Mouse (Mus musculus): ENCODE results near the gene Olfr286. TPM values are rescaled to one million over a fixed set of nuclear protein-coding genes. Genes with fewer than 3 reads are reported as not detected.

The Olfr286 gene
- not detected in 2 replicates for polyA plus RNA-seq (2015; fragmentation: Nextera tagmentation; extraction: Ambion mirVana)

DNA sequence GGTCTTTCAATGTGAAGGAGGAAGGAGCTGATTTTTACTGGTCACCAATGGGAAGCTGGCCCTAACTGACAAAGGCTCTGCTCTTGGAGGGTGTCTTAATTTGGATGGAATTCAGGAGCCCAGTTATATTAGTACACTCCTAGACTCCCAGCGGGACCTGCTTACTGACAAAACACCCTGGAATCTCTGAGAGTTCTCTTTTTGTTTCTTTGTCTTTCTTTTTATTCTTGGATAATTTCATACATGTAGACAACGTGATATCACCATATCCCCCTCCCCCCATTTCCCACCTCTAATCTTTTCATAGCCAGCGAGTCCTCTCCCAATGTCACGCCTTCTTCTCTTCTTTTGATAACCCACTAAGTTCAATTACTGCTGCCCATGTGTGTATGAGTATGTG is at the start of gene Olfr286:
Gene Olfr286, minus strand, starts transcription at position 101 of the 400 bp plus-strand sequence.
- H3K4me3 ChIP-seq (replicated peaks), result no peak within 1 kb of the TSS
- no peaks in the 10 kb centered on the region for H3K4me1 ChIP-seq (replicated peaks)
- no peak within 1 kb of the TSS for H3K9ac ChIP-seq (replicated peaks)
- no peaks in the 10 kb centered on the region for H3K36me3 ChIP-seq
- ATAC-seq, result no peak
- 87% methylated on average over 4 of the region's 4 CpGs for WGBS
- no peak within 1 kb of the TSS for H3K4me2 ChIP-seq (replicated peaks)
- no peaks in the 10 kb centered on the region for H3K9me3 ChIP-seq
- no peaks in the 10 kb centered on the region for H3K27me3 ChIP-seq
- H3K27ac ChIP-seq, result no peak within 1 kb of the TSS

DNA sequence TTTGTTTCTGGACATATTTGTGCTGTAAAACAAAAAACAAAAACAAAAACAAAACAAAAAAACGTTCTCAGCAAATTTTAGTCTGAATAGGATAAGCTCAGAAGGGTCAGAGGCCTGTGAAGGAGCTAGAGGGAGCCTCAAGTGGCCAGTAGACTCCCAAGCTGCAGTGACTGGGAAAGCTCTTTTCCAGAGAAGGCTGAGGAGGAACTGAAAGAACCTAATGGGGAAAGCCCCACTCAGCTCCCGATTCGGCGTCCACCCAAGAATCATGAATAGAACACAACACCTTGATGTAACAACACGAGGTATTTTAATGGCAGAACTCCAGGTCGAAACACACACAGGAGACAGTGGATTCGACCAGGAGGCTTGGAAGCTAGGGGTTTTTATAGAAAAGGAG is 23.5 kb upstream of the Olfr286 start:
- Histone ChIP-seq H3K4me2 (replicated peaks) (no peak overlapping the region), H3K4me3 (replicated peaks) (no peak overlapping the region), H3K27ac (no peak overlapping the region), H3K9me3 (no peaks in the 10 kb centered on the region), H3K27me3 (no peaks in the 10 kb centered on the region), H3K9ac (replicated peaks) (no peak overlapping the region), H3K4me1 (replicated peaks) (no peaks in the 10 kb centered on the region), H3K36me3 (no peaks in the 10 kb centered on the region)
- 88% methylated on average over 7 of the region's 7 CpGs for WGBS
- no peak for ATAC-seq

- Histone ChIP-seq H3K9me3 (no peaks in the 10 kb centered on the region), H3K4me3 (replicated peaks) (no peak within 1 kb of the TSS), H3K9ac (replicated peaks) (no peak within 1 kb of the TSS), H3K4me1 (replicated peaks) (no peaks in the 10 kb centered on the region), H3K27me3 (no peaks in the 10 kb centered on the region), H3K27ac (no peak within 1 kb of the TSS), H3K36me3 (no peaks in the 10 kb centered on the region), H3K4me2 (replicated peaks) (no peak within 1 kb of the TSS)
- WGBS, result 90% methylated on average over 8 of the region's 8 CpGs
- ATAC-seq, result no peak
Measured at GRCm38 (mm10) chr15:98257193-98257592, 22.9 kb upstream of the Olfr286 start, which contains the start of gene H1fnt. TSS of gene H1fnt (minus strand) at chr15:98257293.

DNA sequence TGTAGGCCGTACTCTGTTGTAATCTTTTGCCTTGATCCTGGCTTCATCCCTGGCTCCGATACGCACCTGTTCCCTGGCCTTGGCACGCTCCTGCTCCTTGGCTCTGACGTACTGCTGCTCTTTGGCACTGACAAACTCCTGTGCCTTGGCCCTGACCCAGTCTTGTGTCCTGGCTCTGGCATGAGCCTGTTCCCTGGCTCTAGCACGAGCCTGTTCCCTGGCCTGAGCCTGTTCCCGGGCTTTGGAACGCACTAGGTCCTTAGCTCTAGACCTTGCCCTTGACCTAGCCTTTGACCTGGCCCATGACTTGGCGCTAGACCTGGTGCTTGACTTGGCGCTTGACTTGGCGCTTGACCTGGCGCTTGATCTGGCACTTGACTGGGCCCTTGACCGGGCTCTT is 22.0 kb upstream of the Olfr286 start:
- no peak overlapping the region for H3K9ac ChIP-seq (replicated peaks)
- H3K36me3 ChIP-seq, result no peaks in the 10 kb centered on the region
- H3K27me3 ChIP-seq, result no peaks in the 10 kb centered on the region
- WGBS, result 96% methylated on average over 13 of the region's 13 CpGs
- no peak overlapping the region for H3K4me3 ChIP-seq (replicated peaks)
- H3K4me1 ChIP-seq (replicated peaks), result no peaks in the 10 kb centered on the region
- H3K27ac ChIP-seq, result no peak overlapping the region
- no peak for ATAC-seq
- no peaks in the 10 kb centered on the region for H3K9me3 ChIP-seq
- H3K4me2 ChIP-seq (replicated peaks), result no peak overlapping the region

- Histone ChIP-seq H3K4me1 (replicated peaks) (no peaks in the 10 kb centered on the region), H3K9me3 (no peaks in the 10 kb centered on the region), H3K9ac (replicated peaks) (no peak overlapping the region), H3K4me2 (replicated peaks) (no peak overlapping the region), H3K27me3 (no peaks in the 10 kb centered on the region), H3K36me3 (no peaks in the 10 kb centered on the region), H3K4me3 (replicated peaks) (no peak overlapping the region), H3K27ac (no peak overlapping the region)
- 94% methylated on average over 4 of the region's 4 CpGs for whole genome bisulfite sequencing
- ATAC-seq, result no peak
Measured at GRCm38 (mm10) chr15:98235442-98235841, 1.2 kb upstream of the Olfr286 start.

- 68% methylated on average over 7 of the region's 7 CpGs for WGBS
- no peak for ATAC-seq
- Histone ChIP-seq H3K36me3 (no peaks in the 10 kb centered on the region), H3K27ac (no peak overlapping the region), H3K9ac (replicated peaks) (no peak overlapping the region), H3K9me3 (no peaks in the 10 kb centered on the region), H3K4me3 (replicated peaks) (no peak overlapping the region), H3K27me3 (no peaks in the 10 kb centered on the region), H3K4me1 (replicated peaks) (no peaks in the 10 kb centered on the region), H3K4me2 (replicated peaks) (no peak overlapping the region)
Measured at GRCm38 (mm10) chr15:98226096-98226495, 8.2 kb downstream of the Olfr286 start.

- ATAC-seq, result no peak
- H3K4me1 ChIP-seq (replicated peaks), result no peaks in the 10 kb centered on the region
Measured at GRCm38 (mm10) chr15:98225610-98226009, 8.6 kb downstream of the Olfr286 start.

GRCm38 (mm10) chr15:98222377-98222776 is 11.9 kb downstream of the Olfr286 start:
- no peak overlapping the region for H3K4me2 ChIP-seq (replicated peaks)
- H3K4me3 ChIP-seq (replicated peaks), result no peak overlapping the region
- no peaks in the 10 kb centered on the region for H3K9me3 ChIP-seq
- H3K4me1 ChIP-seq (replicated peaks), result no peaks in the 10 kb centered on the region
- no peaks in the 10 kb centered on the region for H3K36me3 ChIP-seq
- no peaks in the 10 kb centered on the region for H3K27me3 ChIP-seq
- no peak for ATAC-seq
- no peak overlapping the region for H3K27ac ChIP-seq
- H3K9ac ChIP-seq (replicated peaks), result no peak overlapping the region

More at GRCm38 (mm10) chr15:98225610-98226009, 8.6 kb downstream of the Olfr286 start:
- WGBS, result 47% methylated on average over 16 of the region's 16 CpGs
- H3K27ac ChIP-seq, result no peak overlapping the region
- no peaks in the 10 kb centered on the region for H3K27me3 ChIP-seq
- no peak overlapping the region; the same call in 1 of the 2 replicates for H3K4me2 ChIP-seq (replicated peaks)
- no peak overlapping the region for H3K4me3 ChIP-seq (replicated peaks)
- H3K9me3 ChIP-seq, result no peaks in the 10 kb centered on the region
- H3K36me3 ChIP-seq, result no peaks in the 10 kb centered on the region
- no peak overlapping the region for H3K9ac ChIP-seq (replicated peaks)

DNA sequence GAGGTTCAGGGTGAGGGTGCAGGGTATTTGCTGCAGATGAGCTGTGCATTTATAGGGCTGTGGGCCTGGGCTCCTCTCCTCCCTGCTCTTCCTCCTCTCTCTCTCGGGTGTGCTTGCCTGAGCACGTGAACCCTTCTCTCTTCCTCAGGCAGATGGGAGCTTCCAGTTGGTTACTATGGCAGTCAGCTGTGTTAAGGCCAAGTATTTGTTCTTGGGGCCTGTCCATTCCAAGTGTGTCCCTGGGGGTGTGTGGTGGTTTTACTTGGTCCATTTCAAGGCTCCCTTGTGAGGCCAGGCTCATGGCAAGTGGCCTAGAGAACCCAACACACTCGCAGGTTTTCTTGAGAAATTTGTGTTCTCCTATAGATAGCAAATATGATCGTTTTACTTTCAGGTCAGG is 13.4 kb downstream of the Olfr286 start, which contains the start of the genes Gm44579 and Olfr287:
Gene Gm44579, minus strand, starts transcription at position 101 of the 400 bp plus-strand sequence.
Gene Olfr287, minus strand, starts transcription at position 180 of the 400 bp plus-strand sequence.
- WGBS, result 63% methylated on average over 4 of the region's 4 CpGs
- no peaks in the 10 kb centered on the region for H3K36me3 ChIP-seq
- H3K4me1 ChIP-seq (replicated peaks), result no peaks in the 10 kb centered on the region
- no peak within 1 kb of the TSS for H3K4me2 ChIP-seq (replicated peaks)
- H3K27ac ChIP-seq, result no peak within 1 kb of the TSS
- H3K27me3 ChIP-seq, result no peaks in the 10 kb centered on the region
- no peak within 1 kb of the TSS for H3K4me3 ChIP-seq (replicated peaks)
- no peak for ATAC-seq
- no peak within 1 kb of the TSS for H3K9ac ChIP-seq (replicated peaks)
- H3K9me3 ChIP-seq, result no peaks in the 10 kb centered on the region

DNA sequence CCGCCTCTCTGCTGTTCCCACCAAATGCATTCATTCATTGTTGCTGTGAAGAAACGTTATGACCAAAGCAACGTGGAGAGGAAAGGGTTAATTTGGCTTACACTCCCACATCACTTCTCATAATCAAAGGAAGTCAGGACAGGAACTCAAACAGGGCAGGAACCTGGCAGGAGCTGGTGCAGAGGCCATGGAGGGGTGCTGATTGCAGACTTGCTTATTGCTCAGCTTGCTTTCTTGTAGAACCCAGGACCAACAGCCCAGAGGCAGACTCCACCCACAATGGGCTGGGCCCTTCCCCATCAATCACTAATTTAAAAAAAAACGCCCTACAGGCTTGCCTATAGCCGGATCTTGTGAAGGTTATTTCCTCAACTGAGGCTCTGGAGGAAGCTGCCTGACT is 20.1 kb downstream of the Olfr286 start:
- no peaks in the 10 kb centered on the region for H3K36me3 ChIP-seq
- no peak overlapping the region for H3K9ac ChIP-seq (replicated peaks)
- no peaks in the 10 kb centered on the region for H3K4me1 ChIP-seq (replicated peaks)
- no peak overlapping the region for H3K4me2 ChIP-seq (replicated peaks)
- no peak overlapping the region for H3K27ac ChIP-seq
- H3K4me3 ChIP-seq (replicated peaks), result no peak overlapping the region
- no peak for ATAC-seq
- no peaks in the 10 kb centered on the region for H3K9me3 ChIP-seq
- WGBS, result 77% methylated on average over 5 of the region's 5 CpGs
- H3K27me3 ChIP-seq, result no peaks in the 10 kb centered on the region

DNA sequence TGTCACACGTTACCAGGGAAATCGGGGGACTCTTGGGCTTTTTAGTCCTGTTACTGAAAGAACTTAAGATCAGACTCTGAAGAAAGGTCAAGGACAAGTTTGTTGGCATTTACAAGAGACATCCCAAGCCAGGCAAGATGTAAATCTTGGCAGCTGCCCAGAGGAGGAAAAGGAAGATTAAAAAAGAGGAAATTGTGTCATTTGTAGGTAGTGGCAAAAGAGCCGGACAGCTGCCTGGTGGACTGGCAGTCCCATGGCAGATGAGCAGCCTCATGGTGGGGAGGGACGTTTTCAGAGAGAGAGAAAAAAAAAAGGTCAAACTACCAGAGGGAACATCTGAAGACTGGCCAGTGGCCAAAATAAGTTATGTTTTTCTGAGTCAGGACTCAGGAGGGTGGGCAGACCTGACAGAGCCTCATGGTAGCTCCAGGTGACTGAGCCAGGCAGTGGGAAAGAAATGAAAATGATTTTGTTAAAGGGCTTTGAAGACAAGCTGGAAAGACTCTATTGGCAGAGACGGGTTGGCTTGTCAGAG is 20.8 kb downstream of the Olfr286 start:
- Histone ChIP-seq H3K9me3 (no peaks in the 10 kb centered on the region), H3K36me3 (no peaks in the 10 kb centered on the region), H3K9ac (replicated peaks) (no peak overlapping the region), H3K27ac (no peak overlapping the region), H3K27me3 (no peaks in the 10 kb centered on the region), H3K4me3 (replicated peaks) (no peak overlapping the region), H3K4me2 (replicated peaks) (no peak overlapping the region), H3K4me1 (replicated peaks) (no peaks in the 10 kb centered on the region)
- 82% methylated on average over 5 of the region's 5 CpGs for WGBS
- ATAC-seq, result no peak

DNA sequence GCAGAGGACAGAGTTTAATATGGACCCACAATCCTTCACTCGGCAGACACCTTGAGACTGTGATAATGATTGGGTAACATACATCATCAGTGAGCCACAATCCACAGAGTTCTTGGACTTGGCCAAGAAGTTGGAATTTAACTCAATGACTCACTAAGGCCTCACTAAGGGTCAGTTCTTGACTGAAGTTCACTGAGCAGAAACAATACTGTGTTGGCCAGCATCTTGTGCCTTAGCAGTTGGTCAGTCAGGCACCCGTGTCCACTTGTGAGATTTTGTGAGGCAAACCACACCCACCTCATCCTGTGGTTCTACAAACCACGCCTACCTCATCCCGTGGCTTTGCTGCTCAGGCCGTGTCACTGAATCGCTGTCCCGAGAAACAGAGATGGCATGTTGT is 24.6 kb downstream of the Olfr286 start:
- Histone ChIP-seq H3K36me3 (no peaks in the 10 kb centered on the region), H3K4me3 (replicated peaks) (no peak overlapping the region), H3K27me3 (no peaks in the 10 kb centered on the region), H3K27ac (no peak overlapping the region), H3K9me3 (no peaks in the 10 kb centered on the region), H3K4me2 (replicated peaks) (no peak overlapping the region), H3K9ac (replicated peaks) (no peak overlapping the region), H3K4me1 (replicated peaks) (no peaks in the 10 kb centered on the region)
- 82% methylated on average over 7 of the region's 7 CpGs for WGBS
- no peak for ATAC-seq

DNA sequence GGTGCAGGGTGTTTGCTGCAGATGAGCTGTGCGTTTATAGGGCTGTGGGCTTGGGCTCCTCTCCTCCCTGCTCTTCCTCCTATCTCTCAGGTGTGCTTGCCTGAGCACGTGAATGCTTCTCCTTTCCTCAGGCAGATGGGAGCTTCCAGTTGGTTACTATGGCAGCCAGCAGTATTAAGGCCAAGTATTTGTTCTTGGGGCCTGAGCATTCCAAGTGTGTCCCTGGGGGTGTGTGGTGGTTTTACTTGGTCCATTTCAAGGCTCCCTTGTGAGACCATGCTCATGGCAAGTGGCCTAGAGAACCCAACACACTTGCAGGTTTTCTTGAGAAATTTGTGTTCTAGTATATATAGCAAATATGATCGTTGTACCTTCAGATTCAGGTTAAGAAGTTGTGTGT is 38.8 kb downstream of the Olfr286 start, which contains the start of gene Olfr288:
Gene Olfr288, minus strand, starts transcription at position 101 of the 400 bp plus-strand sequence.
- 74% methylated on average over 3 of the region's 3 CpGs for WGBS
- Histone ChIP-seq H3K27ac (no peak within 1 kb of the TSS), H3K36me3 (no peaks in the 10 kb centered on the region), H3K4me1 (replicated peaks) (no peaks in the 10 kb centered on the region), H3K4me3 (replicated peaks) (no peak within 1 kb of the TSS), H3K27me3 (no peaks in the 10 kb centered on the region), H3K4me2 (replicated peaks) (no peak within 1 kb of the TSS), H3K9ac (replicated peaks) (no peak within 1 kb of the TSS), H3K9me3 (no peaks in the 10 kb centered on the region)
- ATAC-seq, result no peak
